Mouse (Mus musculus) midbrain, postnatal 0 days (tissue): Measurements from ENCODE around the gene Bsn. TPM values are rescaled to one million over a fixed set of nuclear protein-coding genes. Genes with fewer than 3 reads are reported as not detected.

Experiments used
- ATAC-seq: fragments of 200-750 bp; cut with Nextera tagmentation; 2 replicates; pipeline ENCODE4 v1.8.0; 2017; ENCODE audit warnings: moderate number of reproducible peaks, mild to moderate bottlenecking, moderate TSS enrichment, moderate library complexity; ENCODE audit not compliant: low FRiP score
- DNase-seq: peaks from one replicate; pipeline ENCODE4 v3.0.0-alpha.2; 2015; ENCODE audit warnings: low spot score
- H3K27ac ChIP-seq: fragments of 300-500 bp; sonication (generic); 2 replicates; pipeline ENCODE4 v1.5.1; 2014; ENCODE audit warnings: low read depth, mild to moderate bottlenecking, low read length, mixed read lengths
- H3K27me3 ChIP-seq: fragments of 300-500 bp; sonication (generic); 2 replicates; pipeline ENCODE4 v1.6.1; 2014; ENCODE audit warnings: low read length, control low read depth, mixed read lengths; ENCODE audit not compliant: insufficient read depth
- H3K36me3 ChIP-seq: fragments of 300-500 bp; sonication (generic); 2 replicates; pipeline ENCODE4 v1.6.1; 2014; ENCODE audit warnings: low read length, control low read depth, mixed read lengths; ENCODE audit not compliant: insufficient read depth
- H3K4me1 ChIP-seq: fragments of 300-500 bp; sonication (generic); 2 replicates; pipeline ENCODE4 v1.6.1; 2014; ENCODE audit warnings: mild to moderate bottlenecking, control low read depth, antibody characterized with exemption, low read length, mixed read lengths; ENCODE audit not compliant: insufficient read depth
- H3K4me2 ChIP-seq: fragments of 300-500 bp; sonication (generic); 2 replicates; pipeline ENCODE4 v1.6.1; 2014; ENCODE audit warnings: low read depth, mild to moderate bottlenecking, low read length, mixed read lengths; ENCODE audit not compliant: poor library complexity, severe bottlenecking
- H3K4me3 ChIP-seq: fragments of 300-500 bp; sonication (generic); 2 replicates; pipeline ENCODE4 v1.5.1; 2014; ENCODE audit warnings: low read depth, mild to moderate bottlenecking, low read length, moderate library complexity
- H3K9ac ChIP-seq: fragments of 300-500 bp; sonication (generic); replicated peaks from 2 replicates; pipeline ENCODE4 v1.6.1; 2014; ENCODE audit warnings: mild to moderate bottlenecking, low read length, moderate library complexity, mixed read lengths; ENCODE audit not compliant: poor library complexity, severe bottlenecking
- H3K9me3 ChIP-seq: fragments of 300-500 bp; sonication (generic); 2 replicates; pipeline ENCODE4 v1.6.1; 2016; ENCODE audit warnings: low read length, control low read depth
- CTCF ChIP-seq: IDR thresholded peaks from 2 replicates; pipeline ENCODE4 v1.5.1; 2016; ENCODE audit warnings: antibody characterized with exemption, mild to moderate bottlenecking
- WGBS: fragments of 180-500 bp; shearing (Covaris S2); extraction: QIAGEN DNeasy Blood & Tissue Kit; methylation state at CpG from one replicate; pipeline ENCODE4 v1.1.7; 2014; 5-methylcytosine and 5-hydroxymethylcytosine counted together
- polyA plus RNA-seq: library from polyadenylated mRNA; unstranded; fragments of >200 nt; fragmentation: Nextera tagmentation; extraction: Ambion mirVana; gene quantifications from 2 replicates; pipeline ENCODE4 v1.2.1, GENCODE M21; 2015
- total RNA-seq: library from RNA; depleted of rRNA; stranded (reverse); fragments of >200 nt; gene quantifications from 2 replicates; pipeline ENCODE4 v1.2.3, GENCODE M21; 2014

Gene Bsn
- total and polyA plus RNA-seq, 2 experiments from 2014 or later = 7.7 to 60.6 TPM

DNA sequence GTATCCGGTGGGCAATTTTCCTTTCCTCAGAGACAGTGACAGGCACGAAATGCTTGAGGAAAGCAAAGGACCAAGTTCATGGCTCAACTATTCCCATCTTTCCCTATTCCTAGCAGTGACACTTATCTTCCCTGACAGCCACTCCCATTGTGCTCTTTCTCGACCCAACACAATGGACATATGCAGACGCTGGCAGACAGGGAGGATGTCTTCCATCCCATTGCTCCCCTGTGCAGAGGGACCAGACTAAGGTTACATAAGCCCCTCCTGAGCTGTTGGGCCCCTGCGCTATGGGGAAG, 747 bp downstream of the Bsn start:
- DNase-seq (no peak), ATAC-seq (peak; percentile 68)
- Histone ChIP-seq H3K27me3 (no peaks in the 10 kb centered on the region), H3K27ac (peak overlapping the region; percentile 71; the same call in 1 of the 2 replicates), H3K4me3 (peak overlapping the region; percentile 76), H3K36me3 (no peaks in the 10 kb centered on the region), H3K4me1 (peaks cover 9% of the 10 kb centered on the region), H3K9me3 (no peaks in the 10 kb centered on the region), H3K9ac (peak overlapping the region; percentile 97), H3K4me2 (peak overlapping the region; percentile 75)
- 21% methylated on average over 5 of the region's 5 CpGs for WGBS
- no peak for TF ChIP-seq CTCF

DNA sequence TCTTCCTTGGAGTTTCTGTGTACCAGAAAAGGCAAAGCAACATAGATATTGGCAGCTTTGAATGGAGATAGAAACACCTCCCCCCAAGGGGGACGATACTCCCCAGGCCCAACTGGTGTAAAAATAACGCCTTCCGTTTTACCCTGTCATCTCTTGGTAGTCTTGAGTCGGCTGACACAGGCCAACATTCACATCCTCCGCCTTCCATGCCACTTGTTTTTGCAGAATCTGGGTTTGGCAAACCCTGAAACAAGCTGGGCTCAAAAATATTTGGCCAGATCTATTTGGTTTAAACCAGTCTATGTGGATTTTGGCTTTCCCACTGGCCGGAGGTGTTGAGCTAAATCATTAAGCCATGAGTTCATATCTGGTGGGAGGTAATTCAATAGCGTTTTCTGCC, 1.2 kb downstream of the Bsn start:
- Histone ChIP-seq H3K27me3 (no peaks in the 10 kb centered on the region), H3K4me2 (peak overlapping the region; percentile 75), H3K27ac (no peak overlapping the region), H3K4me1 (peaks cover 9% of the 10 kb centered on the region), H3K9me3 (no peaks in the 10 kb centered on the region), H3K9ac (peak overlapping the region; percentile 97), H3K36me3 (no peaks in the 10 kb centered on the region), H3K4me3 (peak overlapping the region; percentile 76)
- no peak for TF ChIP-seq CTCF
- DNase-seq (no peak), ATAC-seq (no peak)
- 72% methylated on average over 7 of the region's 7 CpGs for WGBS

DNA sequence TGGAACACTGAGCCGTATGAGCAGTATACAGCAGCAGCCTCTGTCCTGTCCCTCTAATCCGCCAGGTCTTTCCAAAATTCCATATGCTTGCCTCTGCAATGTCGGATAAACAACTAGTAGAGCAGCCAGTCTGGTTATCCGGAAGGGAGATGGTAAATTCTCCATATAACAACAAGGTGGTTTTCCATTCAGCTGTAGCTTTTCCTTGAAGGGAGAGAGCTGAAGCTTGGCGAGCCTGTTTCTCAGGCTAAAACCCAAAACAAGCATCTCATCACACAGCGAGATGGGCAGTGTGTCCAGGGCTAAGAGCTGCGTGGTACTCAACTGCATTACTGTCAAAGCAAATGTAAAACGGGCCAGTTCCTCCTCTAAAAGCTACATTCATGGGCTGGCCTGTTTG, 1.7 kb downstream of the Bsn start:
- TF ChIP-seq CTCF = no peak
- 74% methylated on average over 8 of the region's 8 CpGs for whole genome bisulfite sequencing

DNA sequence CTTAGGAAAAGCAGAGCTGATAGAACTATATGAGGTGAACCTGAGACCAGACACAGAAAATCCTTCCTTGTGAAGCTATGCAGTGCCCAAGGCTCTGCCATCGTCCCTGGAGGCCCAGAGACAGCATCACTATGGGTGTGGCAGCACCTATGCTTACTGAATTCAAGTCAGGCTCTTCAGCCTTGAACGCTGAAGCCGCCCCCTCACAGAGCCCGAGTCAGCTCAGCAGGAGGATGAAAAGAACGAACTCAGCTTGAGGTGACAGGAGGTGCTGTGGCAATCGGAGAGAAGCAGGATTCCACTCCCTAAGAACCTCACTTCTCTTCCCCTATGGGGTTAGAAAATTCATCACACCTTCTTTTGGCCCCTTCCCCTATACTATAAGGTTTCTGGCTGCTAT, 2.6 kb downstream of the Bsn start:
- TF ChIP-seq CTCF = no peak
- no peaks in the 10 kb centered on the region for H3K9me3 ChIP-seq
- 0 out of 2 replicates have a peak overlapping the region, but pooled peaks have one; percentile 10 for H3K9ac ChIP-seq
- no peak overlapping the region for H3K27ac ChIP-seq
- H3K4me2 ChIP-seq = 0 out of 2 replicates have a peak overlapping the region, but pooled peaks have one; percentile 75
- peaks cover 9% of the 10 kb centered on the region for H3K4me1 ChIP-seq
- no peaks in the 10 kb centered on the region for H3K27me3 ChIP-seq
- no peaks in the 10 kb centered on the region for H3K36me3 ChIP-seq
- no peak for DNase-seq
- WGBS = 52% methylated on average over 6 of the region's 6 CpGs
- ATAC-seq = no peak
- no peak overlapping the region for H3K4me3 ChIP-seq

More for the DNA sequence above, 1.7 kb downstream of the Bsn start:
- Histone ChIP-seq H3K4me3 (peak overlapping the region; percentile 76; the same call in 1 of the 2 replicates), H3K36me3 (no peaks in the 10 kb centered on the region), H3K4me1 (peaks cover 9% of the 10 kb centered on the region), H3K27me3 (no peaks in the 10 kb centered on the region), H3K27ac (no peak overlapping the region), H3K9ac (0 out of 2 replicates have a peak overlapping the region, but pooled peaks have one; percentile 97), H3K9me3 (no peaks in the 10 kb centered on the region), H3K4me2 (peak overlapping the region; percentile 75)
- DNase-seq (no peak), ATAC-seq (no peak)

DNA sequence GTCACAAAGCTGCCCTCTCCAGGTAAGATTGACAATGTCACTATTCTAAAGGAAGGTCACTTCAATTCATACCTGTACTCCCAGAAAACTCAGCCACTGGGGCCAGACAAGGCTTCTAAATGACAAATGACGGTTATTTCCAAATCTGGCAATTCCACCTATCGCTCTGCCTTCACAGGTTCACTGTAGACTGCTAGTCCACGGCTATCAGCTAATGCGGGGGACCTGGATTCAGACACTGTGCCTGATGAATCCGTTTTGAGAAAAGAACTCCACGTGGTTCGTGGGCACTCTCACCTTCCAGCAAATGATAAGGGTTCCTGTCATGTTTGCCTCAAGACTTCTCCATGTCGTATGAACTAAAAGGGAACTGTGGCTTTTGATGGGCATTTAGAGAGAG, 4.4 kb downstream of the Bsn start:
- no peak overlapping the region for H3K27ac ChIP-seq
- no peaks in the 10 kb centered on the region for H3K36me3 ChIP-seq
- DNase-seq (no peak), ATAC-seq (no peak)
- no peaks in the 10 kb centered on the region for H3K27me3 ChIP-seq
- H3K9me3 ChIP-seq = no peaks in the 10 kb centered on the region
- H3K4me3 ChIP-seq = no peak overlapping the region
- H3K4me2 ChIP-seq = no peak overlapping the region
- no peak overlapping the region for H3K9ac ChIP-seq
- no peak for TF ChIP-seq CTCF
- WGBS = 86% methylated on average over 8 of the region's 8 CpGs
- H3K4me1 ChIP-seq = peaks cover 9% of the 10 kb centered on the region

DNA sequence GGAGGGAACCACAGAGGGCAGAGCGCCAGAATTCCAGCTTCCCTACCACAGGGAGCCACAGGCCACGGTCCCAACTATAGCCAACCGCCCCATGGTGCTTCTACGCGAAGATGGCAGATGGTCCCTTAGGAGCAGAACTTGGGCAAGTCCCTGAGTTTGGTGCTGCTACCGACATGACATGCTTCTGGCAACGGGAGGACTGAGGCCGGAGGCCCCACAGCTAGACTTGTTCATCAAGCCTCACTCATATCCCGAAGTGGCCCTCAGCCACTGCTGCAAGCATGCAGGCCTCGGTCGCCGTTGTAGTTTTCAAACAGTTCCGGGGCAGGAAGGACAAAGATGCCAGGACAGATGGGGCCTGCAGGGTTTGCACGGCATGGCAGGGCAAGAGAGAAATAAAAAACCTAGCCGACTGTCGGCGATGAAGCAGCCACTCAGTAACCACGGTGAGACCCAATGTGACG, 6.6 kb downstream of the Bsn start:
- peaks cover 5% of the 10 kb centered on the region; the same call in 1 of the 2 replicates for H3K4me1 ChIP-seq
- H3K36me3 ChIP-seq = no peaks in the 10 kb centered on the region
- no peak overlapping the region for H3K4me2 ChIP-seq
- H3K9ac ChIP-seq = no peak overlapping the region
- H3K4me3 ChIP-seq = no peak overlapping the region
- H3K27me3 ChIP-seq = no peaks in the 10 kb centered on the region
- DNase-seq (no peak), ATAC-seq (no peak)
- no peaks in the 10 kb centered on the region for H3K9me3 ChIP-seq
- 94% methylated on average over 19 of the region's 19 CpGs for WGBS
- no peak for TF ChIP-seq CTCF
- no peak overlapping the region for H3K27ac ChIP-seq
